Mouse (Mus musculus) ovary, postnatal 36 days (tissue): ENCODE measurements around the gene Usp36.

Experiments used
- DNase-seq: peaks from one replicate; pipeline ENCODE4 v3.0.0; 2022; ENCODE audit warnings: low spot score, mixed read lengths

Usp36 gene

DNA sequence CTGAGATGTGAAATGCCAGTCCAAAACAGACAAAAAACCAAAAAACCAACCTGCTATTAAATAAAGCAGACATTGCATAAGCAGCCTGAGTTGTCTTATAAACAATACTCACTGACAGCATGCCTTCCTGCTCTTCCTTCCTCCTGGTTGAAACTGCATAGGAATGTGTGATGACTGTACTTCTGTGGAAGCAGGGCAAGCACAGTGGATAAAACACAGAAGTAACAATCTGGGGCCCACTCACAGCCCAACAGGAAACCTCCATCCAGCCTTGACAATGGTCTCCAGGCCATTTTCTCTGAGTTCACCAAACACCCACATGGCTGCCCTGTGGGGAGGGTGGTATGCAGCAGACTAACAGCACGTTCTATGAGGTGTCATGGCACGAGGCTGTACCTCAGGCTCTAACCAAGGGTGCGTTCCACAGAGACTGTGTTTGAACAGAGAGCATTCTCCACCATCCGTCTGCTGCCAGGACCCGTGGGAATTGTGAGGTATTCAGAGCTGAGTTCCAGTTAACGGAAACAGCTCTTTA lies 67.6 kb downstream of the Usp36 start:
- no peak for DNase-seq

DNA sequence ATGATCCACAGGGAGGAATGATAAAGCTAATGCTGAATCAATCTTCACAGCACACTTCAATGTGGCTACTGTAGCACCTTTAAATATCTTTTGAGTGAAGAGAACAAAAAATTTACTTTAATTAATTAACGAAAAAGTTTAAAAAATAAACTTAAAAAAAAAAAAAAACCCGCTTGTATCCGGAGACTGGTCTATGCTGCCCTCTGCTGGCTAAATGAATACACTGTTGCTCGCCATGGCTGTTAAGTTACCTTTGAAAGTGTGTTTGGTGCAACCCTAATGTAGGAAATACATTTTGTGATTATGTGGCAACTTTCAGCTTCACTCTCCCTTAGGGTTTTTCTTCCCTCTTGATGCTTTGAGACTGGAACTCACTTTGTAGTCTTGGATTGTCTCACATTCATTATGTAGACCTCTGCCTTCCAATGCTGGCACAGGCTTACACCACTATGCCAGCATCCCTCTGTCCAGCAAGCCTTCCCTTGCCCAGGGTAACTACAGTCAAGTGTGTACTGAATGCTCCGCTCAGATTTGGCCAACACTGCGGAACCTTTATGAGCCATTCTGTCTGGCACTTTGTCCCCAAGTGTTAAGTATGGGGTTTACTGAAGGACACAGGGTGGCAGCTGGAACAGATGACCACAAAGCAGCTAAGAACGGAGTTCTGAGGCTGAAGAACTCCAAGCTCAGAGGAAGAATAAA lies 69.3 kb downstream of the Usp36 start:
- no peak for DNase-seq

DNA sequence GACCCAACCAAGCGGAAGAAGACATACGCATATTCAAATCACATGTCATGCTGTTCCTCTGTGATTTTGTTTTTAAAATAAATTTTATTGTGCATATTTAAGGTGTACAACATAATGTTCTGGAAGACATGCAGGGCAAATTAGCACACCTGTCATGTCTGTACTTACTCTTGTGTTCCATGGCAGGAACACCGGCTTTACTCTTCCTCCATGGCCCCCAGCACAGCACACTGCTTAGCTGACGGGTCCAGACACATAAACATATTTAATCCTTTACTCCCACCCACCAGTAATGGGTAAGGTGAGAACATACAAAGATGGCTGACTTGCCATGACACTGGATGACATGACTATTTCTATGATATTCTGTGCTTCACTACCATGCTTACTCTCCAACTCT lies 71.0 kb downstream of the Usp36 start:
- DNase-seq: no peak

DNA sequence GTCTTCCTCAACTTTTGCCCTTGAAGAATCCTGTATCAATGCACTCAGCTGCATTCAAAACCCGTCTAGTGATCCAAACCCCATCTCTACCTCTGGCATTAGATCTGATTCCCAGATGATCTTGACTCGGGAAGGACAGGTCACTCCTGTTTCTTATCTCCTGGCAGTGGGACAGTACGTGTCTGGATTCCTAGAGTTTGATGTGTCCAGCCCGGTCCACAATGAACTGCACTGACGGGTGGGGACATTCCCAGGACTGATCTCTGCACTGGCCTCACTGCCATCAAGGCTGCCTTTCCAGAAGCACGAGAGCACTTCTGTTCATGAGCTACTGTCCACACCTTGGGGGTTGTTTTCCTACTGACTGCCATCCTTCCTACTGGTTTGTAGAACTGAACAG lies 73.6 kb downstream of the Usp36 start:
- DNase-seq: no peak

DNA sequence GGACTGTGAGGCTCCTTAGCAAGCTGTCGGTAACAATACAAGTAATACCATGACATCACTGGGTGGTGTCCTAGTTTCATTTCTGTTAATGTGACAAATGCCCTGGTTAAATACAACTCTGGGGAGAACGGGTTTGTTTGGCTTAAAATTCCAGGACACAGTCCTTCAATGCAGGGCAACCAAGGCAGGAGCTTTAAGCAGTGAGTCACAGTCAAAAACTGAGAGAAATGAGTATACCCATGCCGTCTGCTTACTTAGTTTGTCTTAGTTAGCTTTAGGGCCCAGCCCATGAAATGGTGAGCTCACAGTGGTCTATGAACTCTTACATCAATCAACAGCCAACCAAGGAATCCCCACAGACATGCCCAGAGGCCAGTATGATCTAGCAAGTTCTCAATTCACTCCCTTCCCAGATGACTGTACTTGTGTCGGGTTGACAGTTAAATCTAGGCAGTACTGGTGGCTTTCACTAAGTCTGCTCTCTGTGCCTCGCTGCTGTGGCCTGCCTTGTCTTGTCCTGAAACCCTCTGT lies 74.1 kb downstream of the Usp36 start:
- no peak for DNase-seq

DNA sequence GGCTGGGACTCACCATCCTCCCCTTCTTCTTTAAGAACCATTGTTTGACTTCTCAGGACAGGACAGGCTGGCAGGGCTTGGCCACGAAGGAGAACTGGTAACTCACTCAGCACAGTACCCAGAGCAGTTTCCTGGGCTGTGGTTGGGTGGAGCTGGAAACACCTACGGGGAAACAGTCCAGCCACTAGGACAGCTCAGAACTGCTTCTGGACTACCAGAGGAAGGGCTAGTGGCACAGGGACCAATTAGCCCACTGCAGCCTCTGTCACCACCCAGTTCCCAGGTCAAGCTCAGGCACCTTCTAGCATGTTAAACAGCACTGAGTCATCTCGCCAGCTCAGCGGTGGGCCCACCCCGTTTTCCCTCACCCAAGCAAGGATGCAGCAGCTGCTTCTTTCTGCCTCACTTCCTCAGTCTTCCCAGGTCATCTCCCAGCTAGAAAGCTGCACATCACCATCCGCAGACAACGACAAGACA lies 77.4 kb downstream of the Usp36 start:
- DNase-seq: no peak

DNA sequence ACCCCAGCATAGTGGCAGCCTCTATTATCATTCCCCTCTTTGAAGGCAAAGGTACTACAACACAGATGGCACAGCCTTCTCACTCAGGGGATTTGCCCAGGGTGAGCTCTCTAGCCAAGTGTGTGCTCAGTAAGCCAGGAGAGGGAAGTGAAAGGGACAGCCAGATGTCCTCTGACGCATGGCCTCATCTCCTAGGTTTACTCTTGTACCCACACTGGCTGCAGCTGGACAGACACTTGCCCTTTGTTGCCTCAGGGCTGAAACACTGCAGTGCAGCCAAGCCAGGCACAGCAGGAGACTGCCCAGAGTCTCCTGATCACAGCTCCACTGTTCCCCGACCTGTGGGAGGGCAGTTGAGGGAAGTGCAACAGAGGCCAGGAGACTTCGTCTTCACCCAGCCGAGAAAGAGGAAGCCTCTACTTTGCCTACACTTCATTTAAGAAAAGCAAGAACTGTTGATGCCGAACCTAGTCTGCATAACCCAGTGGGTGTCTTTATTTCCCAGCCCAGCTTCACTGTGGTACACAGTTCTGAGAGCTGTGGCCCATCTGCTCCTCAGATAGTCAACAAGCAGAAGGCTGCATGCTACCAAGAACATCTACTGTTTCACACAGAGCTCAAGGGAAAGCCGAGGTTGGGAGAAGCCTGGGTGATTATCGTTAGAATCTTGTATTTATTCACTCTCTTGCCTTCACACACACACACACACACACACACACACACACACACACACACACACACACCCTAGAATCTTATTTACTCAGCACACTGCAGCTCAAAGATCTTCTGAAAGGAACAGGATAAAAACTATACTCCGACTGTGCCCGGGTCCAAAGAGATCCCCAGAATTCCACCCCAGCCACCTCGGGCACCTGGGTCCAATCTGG lies 78.1 kb downstream of the Usp36 start:
- DNase-seq: no peak

DNA sequence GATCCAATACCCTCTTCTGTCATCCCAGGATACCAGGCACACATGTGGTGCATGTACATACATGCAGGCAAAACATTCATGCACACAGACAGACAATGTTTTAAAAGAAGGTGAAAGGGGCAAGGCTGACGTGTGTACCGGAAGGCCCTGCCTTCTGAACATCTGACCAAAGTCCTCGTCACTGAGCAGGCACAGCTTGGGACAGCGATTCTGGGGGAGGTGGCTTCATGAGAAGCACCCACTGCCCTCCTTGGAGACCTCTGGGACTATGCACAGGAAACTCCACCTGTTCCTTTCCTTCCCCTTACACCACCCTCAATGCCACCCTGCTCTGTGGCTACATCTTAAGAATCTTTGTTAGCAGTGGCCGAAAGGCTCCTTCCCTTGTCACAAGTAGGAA lies 79.1 kb downstream of the Usp36 start:
- DNase-seq: no peak

DNA sequence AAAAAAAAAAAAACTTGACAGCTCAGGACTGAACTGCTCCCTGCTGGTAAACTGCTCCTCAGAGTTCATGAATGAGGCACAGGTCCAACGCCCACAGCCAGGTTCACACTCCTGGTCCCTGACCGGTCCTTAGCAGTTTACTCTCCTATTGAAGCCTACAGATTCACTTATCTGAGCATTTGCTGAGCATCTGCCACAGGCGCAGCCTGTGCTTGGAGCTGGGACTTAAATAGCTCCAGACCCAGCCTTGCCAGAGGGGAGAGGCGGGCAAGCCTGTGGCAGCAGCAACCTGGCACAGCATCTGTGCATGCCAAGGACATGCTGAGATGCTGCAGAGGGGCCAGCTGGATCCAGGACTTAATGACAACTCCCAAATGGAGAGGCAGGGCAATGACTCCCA lies 79.9 kb downstream of the Usp36 start:
- DNase-seq: no peak
